Mouse (Mus musculus) adrenal gland, postnatal 25 days (tissue): ENCODE data around the gene Chit1. TPM values are rescaled to one million over a fixed set of nuclear protein-coding genes. Genes with fewer than 3 reads are reported as not detected.
A peak's percentile ranks its signal among the peaks of the same experiment; 100 is the strongest.

Experiments used
- DNase-seq: peaks from one replicate; pipeline ENCODE4 v3.0.0; 2021; ENCODE audit warnings: mixed read lengths
- total RNA-seq: library from RNA; stranded (reverse); gene quantifications from 2 replicates; pipeline ENCODE4 v1.2.3, GENCODE M21; 2021

The Chit1 gene
- total RNA-seq, 1 experiment from 2014 or later = not detected

DNA sequence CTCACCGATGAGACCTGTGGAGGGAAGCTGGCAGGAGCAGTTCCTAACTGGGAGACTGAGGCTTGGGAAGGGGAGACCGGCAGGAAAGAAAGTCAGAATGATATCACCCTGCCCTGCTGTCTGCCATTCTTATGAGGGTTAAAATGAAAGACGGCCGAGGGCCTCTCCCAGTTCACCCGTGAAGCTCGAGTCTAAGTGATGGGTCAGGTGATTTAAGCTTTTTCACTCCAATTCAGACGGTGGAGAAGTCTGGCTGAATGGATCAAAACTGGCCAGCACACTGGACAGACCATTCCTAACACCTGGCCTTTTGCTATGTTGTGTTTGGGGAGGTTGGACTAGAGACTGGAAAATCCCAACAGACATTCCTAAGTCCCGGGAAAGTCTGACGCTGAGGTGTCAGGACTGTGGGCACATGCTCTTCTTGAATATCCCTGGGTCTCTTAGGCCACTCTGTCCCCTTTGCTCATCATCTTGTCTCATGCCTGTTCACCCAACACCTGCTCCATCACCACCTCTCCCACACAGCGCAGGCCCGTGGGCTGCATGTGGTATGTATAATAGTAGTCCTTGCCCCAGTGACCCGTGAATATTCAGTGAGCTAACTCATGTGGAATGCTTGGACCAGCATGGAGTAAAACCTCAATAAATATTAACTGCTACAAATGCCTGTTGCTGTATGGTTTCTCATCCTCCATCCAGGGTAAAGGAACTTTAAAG is 11.4 kb upstream of the Chit1 start:
- DNase-seq = no peak

DNA sequence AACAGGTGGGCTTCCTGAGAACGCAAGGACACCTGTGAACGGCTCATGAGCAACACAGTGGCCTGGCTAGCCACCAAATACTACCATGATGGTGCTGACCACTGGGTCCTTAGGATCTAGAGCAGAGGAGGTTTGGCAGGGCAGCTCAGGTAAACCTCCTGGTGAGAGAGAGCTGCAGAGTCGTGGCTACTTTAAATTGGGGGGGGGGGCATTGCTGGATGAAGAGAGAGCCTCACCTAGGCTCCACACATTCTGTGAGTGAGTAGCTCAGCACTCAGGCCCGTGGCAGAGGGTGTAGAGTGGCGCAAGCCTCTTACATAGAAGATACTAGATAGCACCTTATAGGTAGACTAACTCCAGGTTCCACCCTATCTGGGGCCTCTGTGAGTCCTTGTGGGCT is 10.6 kb upstream of the Chit1 start:
- DNase-seq = no peak

DNA sequence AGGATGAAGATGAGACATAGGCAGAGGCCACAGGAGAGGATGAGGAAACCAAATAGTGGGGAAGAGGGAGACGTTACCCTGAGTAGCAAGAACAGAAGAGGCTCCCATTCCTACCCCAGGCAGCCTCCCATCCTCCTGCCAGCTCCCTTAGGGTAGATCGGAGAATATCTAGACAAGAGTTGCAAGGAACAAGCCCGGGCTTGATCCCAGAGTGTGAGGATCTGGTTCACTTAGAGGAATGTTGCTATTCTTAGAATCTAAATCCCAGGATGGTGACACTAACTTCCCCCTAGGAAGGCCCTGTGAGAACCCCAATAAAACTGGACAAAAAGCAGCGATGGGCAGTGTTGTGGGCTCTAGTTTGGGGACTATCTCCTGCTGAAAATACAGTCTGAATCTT is 10.1 kb upstream of the Chit1 start:
- no peak for DNase-seq

DNA sequence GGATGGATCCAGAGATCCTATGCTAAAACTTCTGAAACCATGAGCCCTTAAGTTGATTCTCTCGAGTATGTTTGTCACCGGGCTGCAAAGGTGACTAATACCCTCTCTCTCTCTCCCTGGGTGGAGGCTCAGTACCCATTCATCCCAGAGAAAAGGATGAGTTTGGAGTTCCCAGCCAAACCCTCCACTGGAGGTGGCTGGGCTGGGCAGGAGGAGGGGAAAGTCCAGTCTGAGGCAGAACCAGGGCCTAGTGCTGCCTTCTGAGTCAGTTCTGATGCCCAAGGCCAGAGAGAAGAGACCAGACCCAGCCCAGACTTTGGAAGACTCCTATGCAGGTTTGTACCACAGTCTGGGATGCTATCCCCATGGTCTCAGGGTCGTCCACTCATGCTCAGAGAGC is 9.4 kb upstream of the Chit1 start:
- DNase-seq = no peak

DNA sequence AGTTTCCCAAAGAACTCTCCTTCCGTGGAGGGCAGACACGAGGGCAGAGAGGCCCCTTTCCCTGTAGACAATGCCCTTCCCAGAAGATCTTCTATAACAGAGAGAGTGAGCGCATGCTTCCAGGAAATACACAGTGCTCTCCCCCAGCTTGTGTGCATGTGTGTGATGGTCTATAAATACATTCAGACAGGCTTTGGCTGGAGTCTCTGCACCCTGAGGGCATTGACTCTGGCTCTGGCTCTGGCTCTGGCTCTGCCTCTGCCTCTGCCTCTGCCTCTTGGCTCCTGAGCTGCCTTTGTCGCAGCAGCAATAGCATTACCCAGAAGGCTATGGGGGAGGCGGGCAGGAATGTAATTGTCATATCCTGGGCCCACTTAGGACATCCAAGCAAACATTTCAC is 7.2 kb upstream of the Chit1 start:
- no peak for DNase-seq

DNA sequence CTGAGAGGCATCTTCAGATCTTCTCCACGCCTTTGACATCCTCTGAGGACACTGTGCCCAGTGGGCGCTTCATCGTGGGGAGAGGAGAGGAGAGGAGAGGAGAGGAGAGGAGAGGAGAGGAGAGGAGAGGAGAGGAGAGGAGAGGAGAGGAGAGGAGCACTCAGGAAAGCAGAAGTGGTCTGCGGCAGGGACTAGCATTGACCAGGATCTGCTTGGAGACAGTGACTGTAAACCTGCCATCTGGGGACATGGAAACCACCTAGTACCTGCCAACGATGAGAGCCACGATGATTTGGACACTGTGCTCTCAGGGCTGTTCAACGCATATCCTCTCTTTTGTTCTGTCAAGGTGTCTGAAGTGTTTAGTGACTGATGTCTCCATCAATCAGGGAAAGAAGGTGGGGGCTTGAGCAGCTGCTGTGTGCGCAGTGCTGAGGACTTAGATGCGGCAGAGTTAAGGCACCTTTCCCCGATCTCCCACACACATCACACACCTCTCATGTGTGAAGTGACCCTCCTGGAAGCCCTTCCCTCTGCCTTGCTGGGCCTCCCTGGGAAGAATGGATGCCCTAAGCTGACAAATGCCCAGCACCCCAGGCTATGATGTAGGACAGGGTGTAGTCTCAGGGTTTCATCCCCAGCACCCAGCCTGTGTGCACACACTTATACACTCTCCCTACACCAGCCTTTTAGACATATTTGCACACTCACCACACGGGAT is 5.8 kb upstream of the Chit1 start:
- DNase-seq = no peak

DNA sequence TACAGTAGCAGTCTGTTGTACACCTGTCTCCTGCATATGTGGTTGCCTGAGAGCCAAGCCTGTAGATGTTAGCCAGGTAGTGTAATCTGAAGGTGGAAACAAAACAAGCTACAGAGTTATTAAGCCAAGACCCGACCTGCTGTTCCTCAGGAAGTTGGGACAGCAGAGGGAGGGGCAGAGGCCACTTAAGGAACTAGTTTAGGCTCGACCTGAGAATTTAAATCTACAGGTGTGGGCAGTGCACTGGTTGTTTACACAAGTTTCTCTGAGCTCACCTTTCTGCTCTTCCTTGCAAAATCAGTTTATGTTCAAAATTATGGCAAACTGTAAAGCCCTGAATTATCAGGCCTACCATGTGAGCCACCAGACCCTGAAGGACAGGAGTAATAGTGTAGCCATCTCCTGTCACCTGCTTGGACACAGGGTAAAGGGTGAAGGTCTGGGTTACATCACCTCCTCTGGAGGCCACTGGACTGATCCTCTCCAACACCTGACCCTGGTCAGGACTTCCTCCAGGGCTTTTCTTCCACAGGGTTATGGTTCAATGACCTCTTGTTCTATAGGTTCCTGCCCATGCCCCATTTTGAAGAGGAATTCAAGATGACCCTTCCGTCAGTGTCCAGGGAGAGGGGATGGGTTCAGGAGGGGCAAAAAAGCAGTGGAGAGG is 5.1 kb upstream of the Chit1 start:
- no peak for DNase-seq

DNA sequence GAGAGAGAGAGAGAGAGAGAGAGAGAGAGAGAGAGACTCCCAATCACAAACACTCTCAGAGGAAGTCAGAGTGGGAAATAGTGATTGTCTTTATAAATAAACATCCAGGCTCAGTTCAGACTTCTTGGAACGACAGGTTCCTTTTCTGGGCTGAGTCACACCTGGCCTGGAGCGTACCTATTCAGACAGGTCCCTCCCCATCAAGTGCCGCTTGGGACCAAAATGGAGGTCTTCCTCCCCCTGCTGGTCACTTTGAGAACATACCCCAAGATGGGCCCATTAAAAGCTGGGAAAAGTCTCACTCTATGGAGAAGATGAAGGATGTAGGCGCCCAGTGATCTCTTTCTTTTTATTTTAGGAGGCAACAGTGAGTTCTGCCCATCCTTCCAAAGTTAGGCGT is 4.3 kb upstream of the Chit1 start:
- DNase-seq = peak; percentile 49

DNA sequence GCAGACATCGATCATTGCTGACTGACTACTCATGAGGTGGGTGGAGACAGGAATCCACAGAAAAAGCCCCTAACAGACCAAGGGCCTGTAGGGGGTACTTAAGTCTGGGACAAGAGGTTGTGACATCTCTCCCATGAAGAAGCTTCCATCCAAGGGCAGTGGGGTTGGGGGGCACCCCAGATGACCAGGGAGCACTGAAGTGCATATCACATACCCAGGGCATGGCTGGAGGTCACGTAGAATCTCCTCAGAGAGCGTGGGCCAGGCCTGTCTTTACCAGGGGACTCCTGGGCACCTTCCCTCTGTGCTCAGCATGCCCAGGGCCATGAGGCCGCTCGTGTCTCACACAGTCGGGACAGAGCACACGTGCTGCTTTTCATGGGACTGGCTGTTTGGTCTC is 3.3 kb upstream of the Chit1 start:
- no peak for DNase-seq

DNA sequence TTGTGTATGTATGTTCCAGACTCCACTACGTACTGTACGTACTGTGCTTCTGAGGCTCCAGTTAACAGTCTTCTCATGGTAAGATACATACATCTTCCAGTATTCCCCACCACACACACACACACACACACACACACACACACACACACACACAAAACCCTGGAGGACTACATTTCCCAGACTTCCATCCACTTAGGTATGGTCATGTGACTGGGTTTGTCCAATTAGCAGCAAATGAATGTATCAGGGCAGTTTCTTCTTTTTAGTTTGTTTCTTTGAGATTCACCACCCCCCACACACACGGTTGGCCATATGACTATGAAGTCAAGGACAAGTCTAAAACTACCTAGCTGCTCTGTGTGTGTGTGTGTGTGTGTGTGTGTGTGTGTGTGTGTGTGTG is 1.0 kb upstream of the Chit1 start:
- no peak for DNase-seq

DNA sequence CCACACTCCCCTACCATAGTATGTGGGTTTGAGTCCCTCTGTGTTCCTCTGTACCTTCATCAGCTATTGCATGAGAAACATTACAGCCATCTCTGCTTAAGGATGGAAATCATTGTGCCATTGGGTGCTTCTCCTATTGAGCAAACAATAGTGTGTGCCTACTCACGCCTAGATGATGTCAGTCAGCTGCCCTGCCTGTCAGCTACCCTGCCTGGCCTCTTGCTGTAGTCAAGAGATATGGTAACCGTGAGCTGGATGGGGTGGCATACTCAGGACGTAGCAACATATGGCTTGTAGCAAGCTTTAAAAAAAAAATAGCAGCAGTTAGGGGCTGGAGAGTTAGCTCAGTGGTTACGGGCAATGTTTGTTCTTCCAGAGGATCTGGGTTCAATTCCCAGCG is 593 bp upstream of the Chit1 start:
- no peak for DNase-seq

DNA sequence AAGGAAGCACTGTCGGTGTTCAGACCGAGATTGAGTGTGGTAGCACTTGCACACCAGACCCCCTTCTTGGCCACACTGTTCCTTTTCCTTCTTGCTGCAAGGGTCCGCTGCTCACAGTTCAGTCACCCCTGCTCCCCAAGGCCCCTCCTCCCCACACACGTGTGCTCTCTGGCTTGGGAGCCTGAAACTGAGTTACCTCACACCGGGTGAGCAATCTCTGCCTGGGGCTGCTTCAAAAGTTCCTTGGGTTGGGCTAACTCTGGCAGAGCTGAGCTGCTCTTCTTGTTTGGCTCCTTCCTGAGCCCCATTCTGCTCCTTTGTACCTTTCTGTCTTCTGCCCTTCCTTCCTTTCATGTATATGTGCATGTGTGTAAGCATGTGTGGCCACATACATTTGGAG is 2.5 kb downstream of the Chit1 start:
- DNase-seq = no peak

DNA sequence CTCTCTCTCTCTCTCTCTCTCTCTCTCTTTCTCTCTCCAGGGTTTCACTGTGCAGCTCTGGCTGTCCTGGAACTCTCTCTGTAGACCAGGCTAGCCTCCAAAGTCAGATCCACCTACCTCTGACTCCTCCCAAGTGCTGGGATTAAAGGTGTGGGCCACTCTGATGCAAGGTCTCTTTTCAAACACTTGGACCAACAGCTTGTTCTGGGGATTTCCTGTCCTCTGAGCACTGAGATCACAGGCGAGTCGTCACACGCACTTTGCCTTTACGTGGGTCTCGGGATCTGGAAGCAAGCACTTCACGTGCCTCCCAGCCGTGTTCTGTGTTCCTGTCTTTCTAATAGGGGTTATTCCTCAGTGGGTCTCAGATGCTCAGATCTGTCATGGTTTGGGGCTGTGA is 3.0 kb downstream of the Chit1 start:
- DNase-seq = no peak

DNA sequence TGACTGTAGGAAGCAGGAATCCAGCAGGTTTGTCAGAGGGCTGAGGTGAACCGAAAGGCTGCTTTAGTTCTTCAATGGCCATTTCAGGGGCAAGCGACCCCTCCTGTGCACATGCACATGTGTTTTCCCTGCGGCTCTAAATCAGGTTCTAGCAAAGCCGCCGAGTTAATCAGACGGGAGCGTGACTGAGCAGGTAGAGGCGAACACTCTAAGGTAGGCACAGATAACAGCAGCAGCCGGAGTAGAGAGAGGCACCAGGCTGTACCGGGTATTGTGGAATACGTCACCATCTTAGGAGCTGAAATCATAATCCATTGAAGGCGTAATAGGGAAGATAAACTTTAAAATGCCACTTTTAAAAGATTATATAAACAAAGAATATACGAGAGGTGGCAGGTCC is 3.7 kb downstream of the Chit1 start:
- no peak for DNase-seq

DNA sequence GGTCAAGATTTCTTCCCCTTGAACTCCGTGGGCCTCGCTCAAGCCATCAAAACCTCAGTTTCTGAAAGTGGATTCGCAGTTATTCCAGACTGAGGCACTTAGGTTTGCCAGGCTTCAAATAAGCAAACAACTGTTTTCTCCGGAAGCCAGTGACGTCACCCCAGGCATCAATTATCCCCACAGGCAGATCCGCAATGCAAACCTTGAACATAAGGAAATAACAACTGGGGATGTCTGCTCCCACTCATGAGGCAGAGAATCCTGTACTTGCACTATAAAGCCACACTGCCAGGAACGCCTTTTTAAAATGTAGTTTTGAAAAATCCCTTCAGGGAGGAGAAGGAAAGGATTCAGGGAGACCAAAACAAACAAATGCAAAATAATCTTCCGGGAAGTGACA is 4.4 kb downstream of the Chit1 start:
- no peak for DNase-seq

DNA sequence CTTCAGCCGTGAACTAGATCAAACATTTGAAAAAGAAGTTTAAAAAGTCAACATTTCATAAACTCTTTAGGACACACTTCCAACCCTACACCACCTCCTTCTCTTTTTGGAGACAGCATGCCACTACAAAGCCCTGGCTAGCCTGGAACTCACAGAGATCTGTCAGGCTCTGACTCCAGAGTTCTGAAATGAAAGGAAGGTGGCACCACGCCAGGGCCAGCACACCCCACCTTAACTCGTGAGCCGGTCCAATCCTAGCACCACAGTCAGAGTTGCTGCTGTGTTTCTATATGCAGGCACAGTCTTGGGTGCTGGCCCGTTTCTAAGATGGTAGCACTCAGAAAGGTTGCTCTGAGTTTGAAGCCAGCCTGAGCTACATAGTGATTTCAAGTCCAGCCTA is 6.1 kb downstream of the Chit1 start:
- no peak for DNase-seq

DNA sequence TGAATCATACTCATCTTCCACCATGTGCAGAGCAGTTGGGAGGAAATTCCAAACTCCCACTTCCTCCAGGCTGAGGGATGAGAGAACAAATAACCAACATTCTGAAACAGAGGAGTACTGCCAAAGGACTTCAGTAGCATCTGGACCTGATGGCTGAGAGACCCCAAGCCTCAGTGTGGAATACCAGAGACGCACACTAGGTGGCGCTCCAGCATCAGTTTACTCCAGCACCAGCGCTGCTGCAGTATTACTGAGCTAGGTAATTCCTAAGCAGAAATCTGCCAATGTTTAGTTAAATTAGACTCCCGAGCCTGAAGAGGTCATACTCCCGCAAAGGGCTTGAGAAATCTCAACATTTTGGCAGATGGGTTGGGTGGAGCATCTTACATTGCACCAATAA is 9.1 kb downstream of the Chit1 start:
- peak; percentile 83 for DNase-seq

DNA sequence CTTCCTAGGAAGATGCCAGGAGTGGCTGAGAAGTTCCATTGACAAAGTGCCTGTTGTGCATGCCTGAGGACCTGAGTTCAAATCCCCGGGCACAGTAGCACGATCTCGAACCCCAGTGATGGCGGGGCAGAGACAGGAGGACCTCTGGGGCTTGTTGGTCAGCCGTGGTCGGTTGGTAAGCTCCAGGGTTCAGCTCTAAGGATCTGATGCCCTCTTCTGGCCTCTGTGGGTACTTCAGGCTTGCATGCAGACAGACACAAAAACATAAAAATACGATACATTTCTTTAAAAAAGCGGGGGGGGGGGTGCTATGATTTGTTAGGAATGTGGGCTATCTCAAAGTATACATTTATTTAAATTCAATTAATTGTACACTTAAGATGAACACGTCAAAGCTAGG is 11.2 kb downstream of the Chit1 start:
- peak; percentile 32 for DNase-seq

DNA sequence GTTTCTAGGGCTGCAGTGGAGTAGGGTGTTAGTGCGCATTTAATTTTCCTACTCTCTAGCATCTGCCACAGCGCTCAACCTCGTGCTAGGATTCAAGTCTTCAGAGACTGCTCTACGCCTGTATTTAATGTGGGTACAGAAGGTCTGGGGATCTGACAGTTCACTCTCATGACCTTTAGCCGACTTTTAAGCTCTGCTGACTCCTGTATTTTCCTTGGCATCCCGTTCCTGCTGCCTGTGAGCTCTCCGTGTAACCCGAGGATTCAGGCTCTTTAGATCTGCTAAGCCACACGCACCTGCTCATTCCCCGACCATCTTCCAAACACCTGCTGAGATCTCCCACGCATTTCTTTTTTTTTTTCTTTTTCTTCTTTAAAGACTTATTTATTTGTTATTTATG is 22.3 kb downstream of the Chit1 start:
- no peak for DNase-seq

DNA sequence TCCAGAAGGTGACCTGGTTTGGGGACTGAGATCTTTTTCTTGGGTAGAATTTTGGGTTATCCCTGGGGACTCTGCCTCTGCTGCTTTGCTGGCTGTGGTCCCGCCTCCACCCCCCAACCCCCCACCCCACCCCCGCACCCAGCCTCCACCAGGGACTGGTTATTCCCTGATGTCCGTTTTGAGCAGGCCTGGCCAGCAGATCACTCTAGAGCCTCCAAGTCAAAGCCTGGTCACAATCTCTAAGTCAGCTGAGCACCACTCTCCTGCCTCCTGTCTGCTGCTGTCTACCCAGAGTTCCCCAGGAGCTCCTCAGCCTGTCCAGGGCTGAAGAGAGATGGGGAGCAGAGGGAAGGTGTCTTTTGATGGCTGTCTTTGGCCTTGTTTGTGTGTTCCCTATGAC is 25.3 kb downstream of the Chit1 start:
- DNase-seq = no peak

DNA sequence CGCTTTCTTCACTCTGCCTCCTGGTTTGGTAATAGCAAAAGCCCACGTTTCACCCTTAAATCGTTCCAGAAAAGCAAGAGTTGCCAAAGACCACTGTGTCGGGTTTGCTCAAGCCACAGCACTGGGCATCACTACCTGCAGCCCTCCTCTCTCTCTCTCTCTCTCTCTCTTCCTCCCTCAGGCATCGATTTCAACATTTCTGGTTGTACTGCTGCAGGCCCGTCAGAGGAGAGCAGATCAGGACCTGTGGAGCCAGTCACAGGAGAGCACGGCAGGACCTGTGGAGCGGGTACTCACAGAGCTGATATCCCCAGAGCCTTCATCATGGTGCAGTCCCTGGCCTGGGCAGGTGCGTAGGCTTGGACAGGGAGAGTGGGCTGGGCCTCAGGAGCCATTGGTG is 27.4 kb downstream of the Chit1 start:
- no peak for DNase-seq

DNA sequence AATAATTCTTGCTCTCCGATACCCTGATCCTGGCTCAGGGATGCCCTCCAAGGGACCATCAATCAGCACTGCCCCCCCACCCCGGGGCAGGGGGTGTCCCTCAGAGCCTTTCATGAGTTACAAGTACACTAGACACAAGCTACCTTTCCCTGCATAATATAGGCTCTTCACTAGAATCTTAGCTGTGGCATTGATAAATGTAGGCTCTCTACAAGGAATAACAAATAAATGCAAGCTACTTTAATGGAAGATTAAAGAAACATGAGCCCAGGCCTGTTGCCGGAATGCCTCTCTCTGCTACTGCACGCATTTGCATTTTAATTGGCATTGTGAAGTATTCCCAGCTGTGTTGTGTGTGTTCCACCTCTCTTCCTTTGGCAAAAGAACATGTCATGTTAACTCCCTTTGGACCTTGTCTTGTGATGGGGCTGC is 31.3 kb downstream of the Chit1 start:
- no peak for DNase-seq

DNA sequence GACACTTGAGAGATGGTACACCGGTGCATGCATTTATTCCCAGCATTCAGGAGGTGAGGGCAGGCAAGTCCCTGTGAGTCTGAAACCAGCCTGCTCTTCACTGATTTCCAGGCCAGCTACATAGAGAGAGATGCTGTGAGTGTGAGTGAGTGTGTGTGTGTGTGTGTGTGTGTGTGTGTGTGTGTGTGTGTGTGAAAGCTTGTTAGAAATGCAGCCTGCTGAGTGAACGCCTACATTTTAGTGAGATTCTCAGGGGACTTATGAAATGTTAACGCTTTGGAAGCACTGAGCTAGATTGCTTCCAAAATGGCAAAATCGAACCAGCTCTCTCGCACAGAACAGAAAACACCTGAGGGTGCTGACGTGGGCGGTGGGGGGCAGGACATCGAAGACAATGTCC is 35.0 kb downstream of the Chit1 start:
- no peak for DNase-seq

DNA sequence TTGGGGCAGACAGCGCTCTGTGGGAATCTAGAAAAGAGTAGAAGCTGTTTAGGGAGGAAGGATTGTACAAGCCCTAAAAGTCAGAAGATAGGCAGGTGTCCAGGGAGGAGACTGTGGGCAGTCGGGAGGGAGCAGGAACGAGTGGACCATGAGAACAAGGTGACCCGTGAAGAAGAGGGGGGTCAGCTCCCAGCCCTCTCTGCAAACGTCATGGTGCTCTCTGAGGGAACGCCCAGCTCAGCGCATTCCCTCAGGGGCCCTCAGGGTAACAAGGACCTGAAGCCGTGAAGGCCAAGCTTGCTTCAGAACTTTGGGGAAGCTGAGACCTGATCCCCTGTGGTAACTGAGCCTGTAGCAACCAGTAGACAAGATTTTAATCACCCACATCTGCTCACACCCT is 39.0 kb downstream of the Chit1 start:
- DNase-seq = no peak
